In genomic region chr3:57602610-57603009, GRCm38 (mm10) we compare ENCODE assay signal across 24 mouse cellular contexts. TPM values are rescaled to one million over a fixed set of nuclear protein-coding genes. Genes with fewer than 3 reads are reported as not detected.
DNase-seq lines count a peak whose midpoint lies in the region; ATAC-seq and TF ChIP-seq lines count a peak whose summit lies in the region.
"Had no signal": no experiment of that assay in that cellular context is flagged by ENCODE, and none has a peak within 500 bp of the region (broad histone marks: within the 10 kb centered on the region; RNA-seq: fewer than 3 reads in every experiment).

No protein-coding gene starts in this region.

- H3K27me3 ChIP-seq in heart, adult 2 months (ENCODE audit: control insufficient read depth, insufficient read depth, low read length) = no peaks in the 10 kb centered on the region
- no peaks in the 10 kb centered on the region; the same call in 1 of the 2 replicates for H3K27me3 ChIP-seq in heart, embryonic 12.5 days (replicated peaks)
- no peaks in the 10 kb centered on the region for H3K27me3 ChIP-seq in heart, postnatal 0 days (ENCODE audit: control insufficient read depth, insufficient read depth, low read length)
- H3K27me3 ChIP-seq in MEL (ENCODE audit: control insufficient read depth in 1 of 2, insufficient read depth in 2 of 2, low read length in 2 of 2) = no peaks in the 10 kb centered on the region; a peak in 2 of 4 replicates
- H3K27me3 ChIP-seq: CH12.LX; embryonic facial prominence, embryonic 12.5 days; forebrain, embryonic 13.5 days; forebrain, embryonic 15.5 days had no signal

- peaks cover 6% of the 10 kb centered on the region for H3K4me1 ChIP-seq in heart, adult 2 months (ENCODE audit: control insufficient read depth, insufficient read depth, low read length)
- no peaks in the 10 kb centered on the region for H3K4me1 ChIP-seq in heart, embryonic 12.5 days (replicated peaks)
- H3K4me1 ChIP-seq in heart, postnatal 0 days (ENCODE audit: control insufficient read depth, insufficient read depth) = 0 out of 2 replicates have a peak, but pooled peaks cover 4% of the 10 kb centered on the region
- H3K4me1 ChIP-seq in MEL (ENCODE audit: control insufficient read depth in 1 of 2, insufficient read depth in 2 of 2, low read length in 2 of 2) = no peaks in the 10 kb centered on the region
- H3K4me1 ChIP-seq: embryonic facial prominence, embryonic 10.5 days; embryonic facial prominence, embryonic 12.5 days; forebrain, embryonic 13.5 days; forebrain, embryonic 15.5 days had no signal

- 40% methylated on average over 4 of the region's 4 CpGs for WGBS in heart, adult 2 months
- WGBS in heart, embryonic 12.5 days = 86% methylated on average over 4 of the region's 4 CpGs
- 64% methylated on average over 4 of the region's 4 CpGs for WGBS in heart, postnatal 0 days

- TF ChIP-seq RAD21 in MEL (IDR thresholded peaks at IDR 0.05; ENCODE audit: low read depth, low read length) = no peak

- H3K27ac ChIP-seq in gastrocnemius, adult 2 months = peak overlapping the region; percentile 75
- H3K27ac ChIP-seq in heart, adult 2 months = peak overlapping the region; percentile 76
- H3K27ac ChIP-seq in heart, embryonic 12.5 days (ENCODE audit: poor library complexity, severe bottlenecking) = no peak overlapping the region
- 0 out of 2 replicates have a peak overlapping the region, but pooled peaks have one; percentile 2 for H3K27ac ChIP-seq in heart, postnatal 0 days (ENCODE audit: low read depth)
- H3K27ac ChIP-seq in MEL (ENCODE audit: control insufficient read depth, low read depth, low read length) = no peak overlapping the region
- H3K27ac ChIP-seq: embryonic facial prominence, embryonic 10.5 days; embryonic facial prominence, embryonic 12.5 days; forebrain, embryonic 13.5 days; forebrain, embryonic 15.5 days had no signal

- H3K9me3 ChIP-seq in heart, embryonic 12.5 days (replicated peaks) = no peaks in the 10 kb centered on the region
- no peaks in the 10 kb centered on the region for H3K9me3 ChIP-seq in heart, postnatal 0 days (replicated peaks; ENCODE audit: control insufficient read depth, low read length)
- H3K9me3 ChIP-seq in MEL (replicated peaks; ENCODE audit: insufficient read depth, low read length) = no peaks in the 10 kb centered on the region
- H3K9me3 ChIP-seq: embryonic facial prominence, embryonic 10.5 days; embryonic facial prominence, embryonic 12.5 days; forebrain, embryonic 13.5 days; forebrain, embryonic 15.5 days; G1E had no signal

- no peak for TF ChIP-seq POLR2A in heart, adult 2 months (IDR thresholded peaks at IDR 0.05; ENCODE audit: insufficient read depth, low read depth, low read length)
- TF ChIP-seq POLR2A in MEL (IDR thresholded peaks at IDR 0.05; ENCODE audit: control insufficient read depth in 1 of 2, insufficient read depth in 1 of 2, low read depth in 1 of 2, low read length in 2 of 2, poor library complexity in 1 of 2) = no peak

- H3K4me3 ChIP-seq in gastrocnemius, adult 2 months = no peak overlapping the region
- H3K4me3 ChIP-seq in heart, adult 2 months = no peak overlapping the region
- no peak overlapping the region for H3K4me3 ChIP-seq in heart, embryonic 12.5 days
- H3K4me3 ChIP-seq in heart, postnatal 0 days (ENCODE audit: low read depth, low read length) = no peak overlapping the region
- no peak overlapping the region for H3K4me3 ChIP-seq in MEL (ENCODE audit: control insufficient read depth in 1 of 2, insufficient read depth in 1 of 2, low read depth in 2 of 2, low read length in 2 of 2)
- H3K4me3 ChIP-seq: embryonic facial prominence, embryonic 10.5 days; embryonic facial prominence, embryonic 12.5 days; forebrain, embryonic 13.5 days; forebrain, embryonic 15.5 days had no signal

- intact Hi-C loops in gastrocnemius, adult 2 months (cut with DNase I) = no loop called here
- intact Hi-C loops in heart, adult 2 months (cut with DNase I) = no loop called here
- intact Hi-C loops in heart, postnatal 25 days (cut with DNase I) = loop anchor here (10.0 kb wide), 1 partner anchor 268 kb away; no protein-coding TSS in a partner anchor

- TF ChIP-seq EP300 in heart, adult 2 months (IDR thresholded peaks at IDR 0.05; ENCODE audit: insufficient read depth, low read depth, low read length) = no peak
- TF ChIP-seq EP300 in heart, postnatal 0 days (IDR thresholded peaks at IDR 0.05; ENCODE audit: low read depth) = no peak
- TF ChIP-seq EP300 in MEL (IDR thresholded peaks at IDR 0.05; ENCODE audit: low read depth in 1 of 2, low read length in 2 of 2) = no peak

- TF ChIP-seq CTCF in gastrocnemius, adult 2 months (IDR thresholded peaks at IDR 0.05) = no peak
- TF ChIP-seq CTCF in heart, adult 2 months (IDR thresholded peaks at IDR 0.05) = no peak
- TF ChIP-seq CTCF in heart, postnatal 0 days (IDR thresholded peaks at IDR 0.05; ENCODE audit: low read depth) = no peak
- no peak for TF ChIP-seq CTCF in MEL (IDR thresholded peaks at IDR 0.05 in 2 of 3, conservative IDR thresholded peaks at IDR 0.05 in 1 of 3; ENCODE audit: control insufficient read depth in 1 of 3, insufficient read depth in 1 of 3, low read depth in 2 of 3, low read length in 3 of 3, poor library complexity in 1 of 3, severe bottlenecking in 1 of 3)

- H3K9ac ChIP-seq in heart, adult 2 months (ENCODE audit: low read depth, low read length) = no peak overlapping the region
- no peak overlapping the region for H3K9ac ChIP-seq in heart, embryonic 12.5 days
- no peak overlapping the region for H3K9ac ChIP-seq in heart, postnatal 0 days (replicated peaks; ENCODE audit: low read depth, low read length)
- no peak overlapping the region for H3K9ac ChIP-seq in MEL (ENCODE audit: control insufficient read depth, low read depth, low read length, poor library complexity, severe bottlenecking)
- H3K9ac ChIP-seq: embryonic facial prominence, embryonic 12.5 days; forebrain, embryonic 13.5 days; forebrain, embryonic 15.5 days; forebrain, postnatal 0 days had no signal

- H3K79me2 ChIP-seq in heart, adult 2 months (replicated peaks; ENCODE audit: control insufficient read depth, insufficient read depth, low read length) = no peaks in the 10 kb centered on the region
- no peaks in the 10 kb centered on the region for H3K79me2 ChIP-seq in MEL (ENCODE audit: control insufficient read depth, insufficient read depth, low read length, poor library complexity)

- ATAC-seq in heart, embryonic 12.5 days (ENCODE audit: insufficient number of reproducible peaks, low FRiP score) = no peak
- ATAC-seq in heart, postnatal 0 days (ENCODE audit: insufficient read depth, low read depth) = no peak
- ATAC-seq: CD4-positive, CD25-positive, alpha-beta regulatory T cell, adult 4 months; forebrain, embryonic 13.5 days; forebrain, embryonic 15.5 days; forebrain, postnatal 0 days had no signal

- H3K36me3 ChIP-seq in heart, adult 2 months (ENCODE audit: control insufficient read depth, insufficient read depth, low read length) = peaks cover 11% of the 10 kb centered on the region
- no peaks in the 10 kb centered on the region for H3K36me3 ChIP-seq in heart, embryonic 12.5 days
- H3K36me3 ChIP-seq in heart, postnatal 0 days (replicated peaks; ENCODE audit: control insufficient read depth, insufficient read depth, low read length) = no peaks in the 10 kb centered on the region
- H3K36me3 ChIP-seq in MEL (ENCODE audit: control insufficient read depth in 1 of 2, insufficient read depth in 2 of 2, low read length in 2 of 2) = no peaks in the 10 kb centered on the region
- H3K36me3 ChIP-seq: embryonic facial prominence, embryonic 10.5 days; embryonic facial prominence, embryonic 12.5 days; forebrain, embryonic 15.5 days; G1E had no signal

- H3K4me2 ChIP-seq in heart, embryonic 12.5 days = no peak overlapping the region
- H3K4me2 ChIP-seq in heart, postnatal 0 days (ENCODE audit: low read depth, low read length) = no peak overlapping the region
- H3K4me2 ChIP-seq: embryonic facial prominence, embryonic 12.5 days; forebrain, embryonic 13.5 days; forebrain, embryonic 15.5 days had no signal

- no peak for DNase-seq in gastrocnemius, adult 2 months
- no peak for DNase-seq in gastrocnemius, adult 8-10 months (ENCODE audit: low spot score in 2 of 2)
- DNase-seq in heart, adult 2 months = no peak
- DNase-seq in heart, postnatal 0 days (ENCODE audit: low spot score) = no peak
- DNase-seq in heart, postnatal 25 days (ENCODE audit: low spot score) = no peak
- DNase-seq in MEL (ENCODE audit: low read depth, low spot score) = peak; percentile 17
- no peak for DNase-seq in cerebellum, postnatal 36 days
- DNase-seq: adrenal gland, adult 2 months; adrenal gland, postnatal 36 days; B cell, adult 2 months; cerebellum, adult 11 months; cerebellum, adult 18-20 months; cerebellum, adult 8-10 months; cerebellum, adult 9-11 months; cerebellum, postnatal 14 days; forebrain, postnatal 0 days had no signal

TF ChIP-seq in MEL, 35 proteins besides CTCF, POLR2A, EP300 and RAD21:
- TF ChIP-seq CHD2 (IDR thresholded peaks at IDR 0.05; ENCODE audit: low read length) (no peak), KAT2A (conservative IDR thresholded peaks at IDR 0.05; ENCODE audit: low read depth, low read length) (no peak), UBTF (IDR thresholded peaks at IDR 0.05; ENCODE audit: borderline replicate concordance, insufficient read depth, low read depth, low read length) (no peak)

RNA-seq across cellular contexts. Expression of gene Wwtr1, which starts 26.9 kb away (rescaled TPM):
- total RNA-seq in gastrocnemius, adult 2 months (2021) = 10 to 100 TPM; 22.4 to 31.7 TPM
- total RNA-seq in gastrocnemius, adult 8-10 months (2022) = 10 to 100 TPM; 18.0 to 26.9 (median 22.4) TPM
- total RNA-seq in heart, adult 2 months (2021) = 10 to 100 TPM; 46.5 to 49.1 TPM
- 28.2 and 40.6 TPM in 2 replicates for polyA plus RNA-seq in heart, adult 2 months (2012; rRNA removed)
- 15.3 and 17.6 TPM in 2 replicates for polyA plus RNA-seq in heart, embryonic 12.5 days (2016; fragmentation: Nextera tagmentation; extraction: Ambion mirVana)
- 88.9 and 90.9 TPM in 2 replicates for total RNA-seq in heart, postnatal 0 days (2014; rRNA removed; ENCODE audit: low replicate concordance)
- 24.9 and 26.1 TPM in 2 replicates for polyA plus RNA-seq in heart, postnatal 0 days (2015; fragmentation: Nextera tagmentation; extraction: Ambion mirVana)
- total RNA-seq in heart, postnatal 25 days (2021) = 10 to 100 TPM; 57.9 to 61.6 TPM
- not detected in 2 replicates for total RNA-seq in MEL (2012; rRNA removed)
- not detected for polyA plus RNA-seq in MEL (2012; ENCODE audit: insufficient read depth in 1 of 2, insufficient read length in 2 of 2, low read depth in 1 of 2, low replicate concordance in 2 of 2, missing spikeins in 1 of 2)
- polyA plus RNA-seq: CD4-positive, CD25-positive, alpha-beta regulatory T cell, adult 4 months; G1E had no signal

RNA-seq across cellular contexts. Expression of gene Commd2, which starts 48.9 kb away (rescaled TPM):
- total RNA-seq in gastrocnemius, adult 2 months (2021) = 10 to 100 TPM; 10.4 to 12.1 TPM
- 10 to 100 TPM; 10.4 to 11.9 (median 11.4) TPM for total RNA-seq in gastrocnemius, adult 8-10 months (2022)
- 10 to 100 TPM; 12.2 to 13.9 TPM for total RNA-seq in heart, adult 2 months (2021)
- 11.9 and 19.4 TPM in 2 replicates for polyA plus RNA-seq in heart, adult 2 months (2012; rRNA removed)
- polyA plus RNA-seq in heart, embryonic 12.5 days (2016; fragmentation: Nextera tagmentation; extraction: Ambion mirVana) = 50.6 and 51.7 TPM in 2 replicates
- 18.3 and 70.3 TPM in 2 replicates for total RNA-seq in heart, postnatal 0 days (2014; rRNA removed; ENCODE audit: low replicate concordance)
- 53.9 and 55.2 TPM in 2 replicates for polyA plus RNA-seq in heart, postnatal 0 days (2015; fragmentation: Nextera tagmentation; extraction: Ambion mirVana)
- total RNA-seq in heart, postnatal 25 days (2021) = 10 to 100 TPM; 13.8 to 14.2 TPM
- total RNA-seq in MEL (2012; rRNA removed) = 46.6 and 47.7 TPM in 2 replicates
- 10 to 100 TPM in 1 of 2 experiments, not detected in 1; 61.6 TPM for polyA plus RNA-seq in MEL (2012; ENCODE audit: insufficient read depth in 1 of 2, insufficient read length in 2 of 2, low read depth in 1 of 2, low replicate concordance in 2 of 2, missing spikeins in 1 of 2)

Comparison
In these comparisons a context has a peak if more than half of its experiments do, and no peak if none do; other contexts are left out.
1. H3K27ac ChIP-seq: peak in gastrocnemius, adult 2 months (single experiment), heart, adult 2 months (single experiment) and heart, postnatal 0 days (single experiment); none in heart, embryonic 12.5 days (single experiment) and MEL (single experiment).
2. RNA of gene Wwtr1, which starts 26.9 kb away (total RNA-seq): 88.9 to 90.9 TPM in heart, postnatal 0 days, 57.9 to 61.6 TPM in heart, postnatal 25 days, 46.5 to 49.1 TPM in heart, adult 2 months, 22.4 to 31.7 TPM in gastrocnemius, adult 2 months and 18.0 to 26.9 TPM in gastrocnemius, adult 8-10 months; not detected in MEL; every median in the first group is over 10 times any median in the second.